Mouse (Mus musculus) telencephalon, adult 2 months (tissue): ENCODE measurements around the gene Nipa1.
A peak's percentile ranks its signal among the peaks of the same experiment; 100 is the strongest.
"Not testable (repeated sequence)": the region's sequence is repeated elsewhere in the genome, so short reads cannot be mapped to it uniquely, and the experiment has no call there.

Source experiments
- DNase-seq: peaks from one replicate; pipeline ENCODE4 v3.0.0-alpha.2; 2011; ENCODE audit warnings: low read depth, low spot score

The Nipa1 gene

DNA sequence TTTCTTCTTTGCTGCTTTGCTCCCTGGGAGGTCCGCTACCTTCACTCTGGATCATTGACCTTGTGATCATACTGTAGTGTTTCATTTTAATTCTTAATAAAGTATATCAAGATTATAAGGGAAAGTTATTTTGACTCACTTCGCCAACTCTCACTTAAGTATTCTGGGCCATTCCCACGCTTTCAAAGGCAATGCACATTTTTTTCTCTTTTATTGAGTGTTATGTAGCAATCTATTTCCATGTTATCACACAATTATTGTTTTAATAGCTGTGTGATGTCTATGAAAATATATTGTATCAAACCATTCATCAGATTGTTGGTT lies at the start of gene Nipa1:
Nipa1 (minus strand) TSS at position 25 of the 324 bp plus-strand sequence.
- DNase-seq: no peak

DNA sequence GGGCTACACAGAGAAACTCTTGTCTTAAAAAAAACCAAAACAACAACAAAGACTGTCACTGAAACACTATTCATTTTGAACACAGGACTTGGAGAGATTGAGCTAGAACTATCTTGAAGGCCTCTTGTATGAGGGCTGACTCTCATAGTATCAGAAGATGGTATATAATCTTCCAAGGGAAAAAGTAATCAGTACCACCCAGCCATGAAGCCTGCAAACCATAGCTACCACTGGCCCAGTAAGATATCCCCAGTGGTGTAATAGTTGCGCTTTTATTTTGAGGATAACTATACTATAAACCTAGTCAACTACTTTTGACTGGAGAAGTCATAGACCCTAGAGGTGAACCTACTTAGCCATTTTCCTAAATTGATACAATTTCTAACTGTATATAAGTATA lies 46.9 kb upstream of the Nipa1 start:
- no peak for DNase-seq

DNA sequence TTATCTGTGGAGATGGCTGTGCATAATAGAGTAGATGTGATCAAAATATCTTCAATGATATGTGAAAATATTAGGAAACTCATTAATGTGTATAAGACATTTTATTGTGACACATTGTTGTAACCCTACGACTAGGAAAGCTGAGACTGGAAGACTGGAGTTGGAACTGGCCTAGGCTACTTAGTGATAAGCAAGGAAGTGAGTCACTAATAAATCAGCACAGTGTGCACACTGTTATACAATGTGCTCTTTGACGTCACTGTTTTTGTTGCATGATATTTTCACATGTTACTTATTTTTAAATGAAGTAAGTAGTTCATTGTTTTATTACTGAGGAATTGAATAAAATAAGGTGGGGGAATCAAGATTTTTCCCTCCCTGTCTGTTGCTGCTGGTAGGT lies 46.4 kb upstream of the Nipa1 start:
- no peak for DNase-seq

DNA sequence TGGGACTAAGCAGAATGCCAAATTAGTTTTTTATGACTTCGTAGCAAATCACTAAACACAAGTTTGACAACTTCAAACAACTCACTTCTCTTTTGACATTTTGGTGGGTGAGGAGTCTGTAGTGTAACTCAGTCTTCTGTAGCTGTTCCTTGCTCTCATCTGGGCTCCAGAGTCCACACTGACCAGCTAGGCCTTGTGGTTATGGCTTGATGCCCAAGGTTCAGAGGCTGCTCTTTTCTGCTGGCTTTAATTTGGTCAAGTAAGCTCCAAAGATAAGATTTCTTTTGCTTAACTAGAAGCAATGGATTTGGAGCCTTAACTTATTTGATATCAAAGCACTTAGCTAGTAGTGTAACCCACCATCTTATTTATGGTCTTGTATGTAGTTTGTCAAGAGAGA lies 45.1 kb upstream of the Nipa1 start:
- no peak for DNase-seq

DNA sequence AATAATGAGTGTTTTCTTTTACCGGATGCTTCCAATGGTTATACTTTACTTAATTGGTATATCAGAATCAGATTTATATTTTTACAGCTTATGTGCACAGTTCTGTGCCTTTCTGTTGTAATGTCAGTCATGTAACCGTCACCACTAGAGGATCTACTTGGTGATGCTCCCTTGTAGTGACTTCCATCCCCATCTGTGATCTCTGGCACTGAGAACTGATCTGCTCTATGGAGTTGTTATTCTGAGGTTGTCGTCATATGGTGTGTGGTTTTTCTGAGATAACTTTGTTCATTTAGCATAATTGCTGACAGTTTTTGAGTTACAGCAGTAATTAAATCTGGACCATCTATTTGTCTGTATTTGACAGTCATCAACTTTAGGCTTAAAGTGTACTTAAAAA lies 35.6 kb upstream of the Nipa1 start:
- DNase-seq: peak; percentile 40

DNA sequence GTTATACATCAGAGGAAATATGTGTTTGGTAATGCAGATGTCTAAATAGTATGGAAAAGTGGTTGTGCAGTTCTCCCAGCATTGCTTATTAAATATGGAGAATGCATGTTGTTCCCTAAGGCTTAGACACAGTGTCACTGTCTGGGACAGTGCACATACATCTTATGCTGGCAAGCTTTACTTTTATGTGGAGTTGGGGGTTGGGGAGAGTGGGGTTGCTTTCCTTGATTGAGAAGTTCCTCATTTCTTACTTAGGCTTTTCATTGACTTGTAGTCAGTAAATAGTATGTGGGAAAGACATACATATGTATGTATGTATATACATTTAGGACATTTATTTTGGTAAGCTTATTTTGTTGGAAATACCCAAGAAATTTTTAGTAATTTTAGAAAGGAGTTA lies 33.2 kb upstream of the Nipa1 start:
- no peak for DNase-seq

DNA sequence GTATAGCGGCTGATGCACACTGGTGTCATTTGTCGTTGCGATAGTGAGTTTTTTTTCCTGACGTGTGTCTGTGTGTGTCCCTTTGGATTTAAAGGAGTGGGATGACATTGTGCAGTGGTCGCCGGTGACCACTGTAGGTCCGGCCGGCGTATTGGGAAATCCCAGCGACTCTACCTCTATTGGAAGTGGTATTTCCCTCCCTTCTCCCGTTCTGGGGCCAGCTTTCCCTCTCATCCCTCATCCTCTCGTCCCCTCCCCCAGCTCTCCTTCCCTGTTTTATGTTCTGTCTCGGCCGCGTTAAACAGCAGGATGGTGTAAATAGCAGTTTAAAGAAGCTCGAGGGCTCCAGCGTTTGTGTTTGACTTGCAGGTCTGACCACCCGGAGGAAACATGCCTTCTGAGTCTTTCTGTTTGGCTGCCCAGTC lies 30.7 kb upstream of the Nipa1 start:
- no peak for DNase-seq

DNA sequence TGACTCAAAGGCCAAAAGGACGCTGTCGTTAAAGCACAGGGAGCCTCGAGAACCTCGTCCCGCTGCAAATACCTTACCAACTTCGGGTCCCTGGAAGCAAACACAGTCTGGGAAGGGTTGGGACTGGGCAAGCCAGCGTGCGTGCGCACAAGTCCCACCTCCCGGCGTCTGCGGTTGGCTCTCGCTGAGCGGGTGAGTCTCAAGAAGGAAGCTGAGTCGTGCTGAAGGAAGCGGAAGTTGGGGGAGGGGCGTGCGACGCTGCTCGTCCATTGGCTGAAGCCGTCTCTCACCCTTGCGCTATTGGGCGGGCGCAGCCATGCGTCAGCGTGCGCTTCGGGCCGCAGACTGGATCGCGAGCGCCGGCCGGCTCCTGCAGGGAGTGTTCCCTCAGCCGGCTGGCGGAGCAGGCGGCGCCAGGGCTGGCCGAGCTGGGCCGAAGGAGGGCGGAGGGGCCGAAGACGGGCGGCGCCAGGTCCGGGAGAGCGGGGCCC lies 30.1 kb upstream of the Nipa1 start, which contains the start of gene Herc2:
Herc2 (plus strand) TSS at position 366 of the 491 bp plus-strand sequence.
- DNase-seq: peak; percentile 99

DNA sequence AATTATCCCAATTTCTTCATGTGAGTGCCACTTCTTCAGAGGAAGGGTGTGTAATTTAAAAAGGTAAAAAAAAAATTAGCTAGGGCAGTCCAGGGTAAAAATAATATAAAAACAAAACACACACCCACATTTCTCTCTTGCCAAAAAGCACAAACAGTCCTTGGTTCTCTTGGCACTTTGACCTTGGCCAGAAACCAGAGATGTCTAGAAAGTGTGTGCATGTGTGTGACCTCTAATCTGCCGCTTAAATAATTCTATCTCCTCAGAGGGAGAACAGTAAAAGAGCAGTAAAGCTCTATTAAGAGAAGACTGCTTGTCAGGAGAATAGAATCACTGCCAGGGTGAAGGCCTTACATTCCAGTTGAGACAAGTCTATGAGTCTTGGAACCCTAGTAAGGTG lies 27.4 kb upstream of the Nipa1 start:
- DNase-seq: no peak

DNA sequence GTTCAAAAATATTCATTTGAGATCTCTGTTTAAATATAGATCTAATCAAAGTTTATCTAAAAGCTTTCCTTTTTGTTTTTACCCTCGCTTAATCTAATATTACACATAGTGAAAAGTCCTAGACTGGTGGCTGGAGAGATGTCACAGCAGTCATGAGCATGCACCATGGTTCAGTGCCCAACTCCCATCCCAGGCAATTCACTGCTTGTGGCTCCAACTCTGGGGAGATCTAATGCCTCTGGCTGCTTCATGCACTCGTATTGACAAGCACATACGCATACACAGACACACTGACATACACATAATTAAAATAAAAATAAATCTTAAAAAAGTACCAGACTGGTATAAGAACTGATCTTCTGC lies 24.5 kb upstream of the Nipa1 start:
- no peak for DNase-seq

DNA sequence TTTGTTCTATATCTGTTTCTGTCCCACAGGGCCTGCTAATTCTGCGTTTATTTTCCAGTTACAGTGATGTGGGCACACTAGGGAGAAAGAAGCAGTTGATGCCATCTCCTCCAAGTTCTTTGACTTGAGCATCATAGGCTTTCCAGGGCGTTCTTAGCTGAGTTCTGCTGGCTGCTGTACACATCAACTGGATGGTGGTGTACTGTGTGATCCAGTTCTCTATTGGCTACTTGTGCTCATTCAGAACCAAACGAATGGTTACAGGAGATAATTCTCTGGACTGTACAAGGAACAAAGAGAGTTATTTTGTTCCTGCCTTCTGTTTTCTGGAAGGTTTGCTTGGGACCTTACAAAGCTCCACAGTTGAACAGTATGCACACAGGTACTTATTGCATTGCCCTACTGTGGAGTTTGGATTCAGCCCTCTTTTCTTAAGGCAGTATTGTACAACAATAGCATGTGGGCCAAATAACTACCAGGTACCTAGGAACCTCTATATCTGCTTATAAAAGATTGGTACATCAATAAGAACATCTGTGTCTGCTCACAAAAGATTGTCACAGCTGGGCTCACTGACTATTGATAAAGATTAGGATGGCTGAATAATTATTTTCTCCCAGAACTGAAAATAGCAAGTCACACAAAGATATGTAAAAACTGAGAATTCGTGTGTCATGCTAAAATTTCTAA lies 24.0 kb upstream of the Nipa1 start:
- DNase-seq: no peak

DNA sequence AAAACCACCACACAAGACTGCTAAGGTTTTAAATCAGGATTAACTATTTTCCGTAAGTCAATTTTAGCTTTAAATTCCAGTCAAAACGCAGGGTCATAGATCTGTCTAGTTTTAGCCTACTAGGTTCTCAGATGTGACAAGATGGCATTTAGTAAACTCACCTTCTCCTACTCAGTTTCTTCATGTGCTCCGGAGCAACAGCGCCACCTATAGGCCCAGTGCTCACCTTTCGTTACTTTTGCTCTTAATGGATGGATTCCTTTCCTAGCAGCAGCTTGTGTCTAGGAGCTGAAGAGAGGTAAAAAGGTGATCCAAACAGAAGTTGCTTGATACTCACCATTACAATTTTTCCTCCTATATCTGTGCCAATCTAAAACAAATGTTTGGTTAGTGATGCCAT lies 22.6 kb upstream of the Nipa1 start:
- DNase-seq: peak; percentile 68

DNA sequence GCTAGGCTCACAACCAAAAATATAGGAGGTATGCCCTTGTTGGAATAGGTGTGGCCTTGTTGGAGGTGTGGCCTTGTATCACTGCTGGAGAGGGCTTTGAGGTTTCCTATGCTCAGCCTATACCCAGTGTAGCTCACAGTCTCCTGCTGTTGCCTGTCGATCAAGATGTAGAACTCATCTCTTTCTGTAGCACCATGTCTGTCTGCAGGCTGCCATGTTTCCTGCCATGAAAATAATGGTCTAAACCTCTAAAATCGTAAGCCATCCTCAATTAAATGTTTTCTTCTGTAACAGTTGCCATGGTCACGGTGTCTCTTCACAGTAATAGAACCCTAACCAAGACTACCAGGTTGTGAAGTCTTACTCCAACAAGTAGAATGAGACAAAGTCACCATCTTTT lies 3.8 kb upstream of the Nipa1 start:
- DNase-seq: no peak

DNA sequence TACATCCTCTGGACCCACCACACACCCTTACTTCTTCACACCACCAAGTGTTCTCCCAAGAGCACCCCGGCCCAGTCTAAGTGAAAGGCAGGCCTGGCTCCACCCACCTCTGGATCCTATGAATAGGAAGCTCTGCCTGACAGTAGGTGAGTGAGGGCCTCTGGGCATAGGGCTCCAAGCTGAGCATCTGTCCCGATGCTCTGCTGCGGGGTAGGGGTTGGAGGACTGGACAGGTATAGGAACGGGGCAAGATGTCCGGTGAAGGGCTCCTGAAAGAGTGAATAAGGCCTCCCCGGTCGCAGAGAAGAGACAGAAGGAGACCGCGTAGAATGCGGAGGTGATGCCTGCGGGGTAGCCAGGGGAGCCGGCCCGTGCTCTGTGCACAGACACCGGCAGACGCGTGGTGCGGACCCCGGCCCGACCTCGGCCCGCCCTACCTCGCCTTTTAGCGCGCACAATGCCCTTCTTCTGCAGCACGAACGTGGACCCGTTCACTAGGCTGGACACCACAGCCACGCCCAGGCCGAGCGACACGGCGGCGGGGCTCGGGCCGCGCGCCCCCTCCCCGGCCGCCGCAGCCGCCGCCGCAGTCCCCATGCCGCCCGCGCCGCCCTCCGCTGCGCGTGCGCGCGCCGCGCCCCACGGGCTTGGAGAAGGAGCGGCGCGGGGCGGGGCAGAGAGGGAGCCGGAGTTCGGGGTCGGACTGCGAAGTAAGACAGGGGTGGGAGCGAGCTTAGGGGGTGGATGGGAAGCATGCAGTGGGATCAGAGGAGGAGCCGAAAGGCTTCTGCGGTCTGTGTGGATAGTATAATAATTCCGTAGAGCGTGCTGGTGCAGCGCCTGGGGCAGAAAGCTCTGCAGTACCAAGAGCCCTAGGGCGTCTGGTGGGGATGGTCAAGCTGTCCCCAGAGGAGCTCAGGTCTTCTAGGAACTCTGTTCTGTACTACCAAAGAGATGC lies 503 bp downstream of the Nipa1 start:
- peak; percentile 46 for DNase-seq

DNA sequence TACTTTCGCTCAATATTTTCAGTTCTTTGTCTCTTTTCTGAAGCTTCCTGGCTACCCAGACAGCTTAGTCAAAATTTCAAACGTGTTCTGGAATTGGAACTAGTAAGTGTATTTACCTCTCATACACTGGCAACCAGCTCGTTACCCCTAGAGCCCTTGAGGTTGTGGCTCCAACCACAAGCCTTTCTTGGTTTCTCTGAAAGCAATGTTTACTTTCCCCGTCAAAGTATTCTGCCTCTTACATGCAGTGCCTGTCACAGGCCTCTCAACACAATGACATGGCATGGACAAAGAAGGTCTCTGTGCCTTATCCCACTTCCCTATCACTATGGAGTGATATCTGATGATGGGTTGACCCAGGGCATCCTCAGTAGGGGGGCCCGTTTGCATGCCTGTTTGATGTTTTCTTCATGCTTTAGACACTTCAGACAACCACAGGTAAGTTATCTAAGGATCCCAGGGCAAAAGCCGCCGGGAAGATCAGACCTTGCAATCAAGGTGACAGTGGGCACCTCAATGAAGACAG lies 1.2 kb downstream of the Nipa1 start:
- no peak for DNase-seq

DNA sequence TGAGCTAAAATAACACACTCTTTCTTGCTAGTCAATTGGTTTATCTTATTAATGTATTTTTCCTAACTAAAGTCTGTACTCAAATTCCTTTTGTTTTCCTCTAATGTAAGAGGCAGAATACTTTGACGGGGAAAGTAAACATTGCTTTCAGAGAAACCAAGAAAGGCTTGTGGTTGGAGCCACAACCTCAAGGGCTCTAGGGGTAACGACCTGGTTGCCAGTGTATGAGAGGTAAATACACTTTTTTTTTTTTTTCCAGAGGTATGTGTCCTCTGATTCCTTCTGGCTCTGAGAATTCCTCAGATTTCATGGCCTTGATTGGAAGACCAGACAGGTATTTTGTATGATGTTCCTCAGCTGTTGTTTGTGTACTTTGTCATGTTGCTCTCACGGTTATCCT lies 2.0 kb downstream of the Nipa1 start:
- DNase-seq: no peak

DNA sequence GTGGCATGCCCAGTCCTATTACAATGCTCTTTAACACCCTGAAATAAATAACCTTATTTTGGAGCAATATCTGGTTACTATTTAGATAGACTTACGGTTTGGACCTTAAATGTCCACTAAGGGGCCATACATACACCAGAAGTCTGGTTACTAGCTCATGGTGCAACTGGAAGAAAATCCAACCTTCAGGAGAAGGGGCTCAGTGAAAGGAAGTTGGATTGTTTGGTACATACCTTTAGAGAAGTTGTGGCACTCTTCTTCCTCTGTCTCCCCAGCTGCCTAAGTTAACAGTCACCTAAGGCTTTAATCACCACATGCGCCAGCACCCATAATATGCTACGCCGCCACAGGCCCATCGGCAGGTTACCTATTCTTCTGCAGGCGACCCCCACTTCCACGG lies 3.9 kb downstream of the Nipa1 start:
- no peak for DNase-seq

DNA sequence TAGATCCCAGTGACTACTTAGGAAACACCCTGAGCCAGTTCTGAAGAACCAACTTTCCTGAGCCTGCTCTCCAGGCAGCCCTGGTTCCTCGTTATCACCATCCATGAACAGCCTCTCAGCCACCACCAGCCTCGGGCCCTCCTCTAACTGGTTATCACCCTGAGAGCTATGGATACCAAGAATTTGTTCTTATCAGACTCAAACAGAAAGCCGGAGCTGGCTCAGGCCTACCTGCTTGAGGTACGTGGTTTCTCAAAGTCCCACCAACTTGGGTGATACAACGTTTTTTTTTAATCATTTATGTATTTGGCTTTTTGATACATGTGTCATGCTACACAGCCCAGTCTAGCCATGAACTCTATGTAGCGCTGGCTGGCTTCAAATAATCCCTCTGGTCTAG lies 4.6 kb downstream of the Nipa1 start:
- no peak for DNase-seq

DNA sequence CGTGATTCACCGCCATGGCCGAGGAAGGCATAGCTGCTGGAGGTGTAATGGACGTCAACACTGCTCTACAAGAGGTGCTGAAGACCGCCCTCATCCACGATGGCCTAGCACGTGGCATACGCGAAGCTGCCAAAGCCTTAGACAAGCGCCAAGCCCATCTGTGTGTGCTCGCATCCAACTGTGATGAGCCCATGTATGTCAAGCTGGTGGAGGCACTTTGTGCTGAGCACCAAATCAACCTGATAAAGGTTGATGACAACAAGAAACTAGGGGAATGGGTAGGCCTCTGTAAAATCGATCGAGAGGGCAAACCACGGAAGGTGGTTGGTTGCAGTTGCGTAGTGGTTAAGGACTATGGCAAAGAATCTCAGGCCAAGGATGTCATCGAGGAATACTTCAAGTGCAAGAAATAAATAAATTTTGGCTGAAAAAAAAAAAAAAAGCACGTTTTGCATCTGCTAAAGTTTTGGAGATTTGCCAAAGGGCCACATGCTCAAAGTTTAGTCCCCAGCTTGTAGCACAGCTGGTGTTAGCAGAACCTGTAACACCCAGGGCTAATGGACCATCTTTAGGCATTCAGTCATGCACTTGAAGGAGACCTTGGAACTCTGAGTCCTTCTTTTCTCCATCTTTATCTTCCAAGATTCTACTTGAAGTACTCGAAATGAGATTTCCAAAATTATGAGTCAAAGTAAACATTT lies 5.6 kb downstream of the Nipa1 start:
- DNase-seq: not testable (repeated sequence)

DNA sequence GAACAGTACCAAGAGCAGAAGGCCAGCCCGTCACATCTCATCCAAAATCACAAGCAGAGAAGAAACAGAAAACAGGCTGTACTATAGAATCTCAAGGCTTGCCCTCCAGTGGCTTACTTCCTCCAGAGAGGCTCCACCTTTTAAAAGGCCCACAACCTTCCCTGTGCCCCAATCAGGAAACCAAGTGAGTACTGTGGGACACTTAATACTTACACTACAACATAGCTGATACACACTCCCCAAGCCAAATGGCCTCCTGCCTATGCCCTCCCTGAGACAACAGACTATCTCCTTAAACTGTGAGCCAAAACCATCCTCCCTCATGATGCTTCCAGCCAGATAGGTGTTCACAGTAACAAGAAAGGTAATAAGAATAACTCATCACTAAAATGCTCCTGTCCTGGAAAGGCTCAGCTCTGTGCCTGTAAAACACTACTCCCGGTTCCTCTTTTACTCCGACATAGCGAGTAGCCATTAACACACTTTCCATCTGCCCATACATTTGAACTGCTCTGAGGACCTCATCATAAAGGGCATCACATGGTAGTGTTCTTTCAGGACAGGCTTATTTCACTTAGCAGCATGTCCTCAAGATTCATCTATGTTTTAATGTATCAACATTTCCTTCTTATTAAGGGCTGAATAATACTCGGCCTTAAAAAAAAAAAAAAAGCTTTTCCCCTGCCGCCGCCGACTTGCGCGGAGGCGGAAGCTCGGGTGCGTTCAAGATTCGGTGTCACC lies 6.3 kb downstream of the Nipa1 start:
- DNase-seq: no peak

DNA sequence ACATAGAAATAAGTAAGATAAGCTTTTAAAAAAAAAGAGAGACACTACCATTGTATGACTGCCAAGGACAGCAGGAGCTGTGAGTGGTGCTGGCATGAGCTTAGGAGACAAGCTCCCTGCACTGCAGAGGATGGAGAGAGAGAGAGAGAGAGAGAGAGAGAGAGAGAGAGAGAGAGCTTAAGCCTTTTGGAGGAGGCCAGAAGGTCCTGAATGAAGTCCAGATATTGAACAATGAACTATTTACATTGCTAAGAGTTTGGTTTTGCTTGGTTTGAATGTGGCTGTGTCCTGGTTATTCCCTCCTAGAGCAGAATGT lies 8.8 kb downstream of the Nipa1 start:
- peak; percentile 42 for DNase-seq
